ENCODE assay signal across 8 mouse cellular contexts in the genomic region with DNA sequence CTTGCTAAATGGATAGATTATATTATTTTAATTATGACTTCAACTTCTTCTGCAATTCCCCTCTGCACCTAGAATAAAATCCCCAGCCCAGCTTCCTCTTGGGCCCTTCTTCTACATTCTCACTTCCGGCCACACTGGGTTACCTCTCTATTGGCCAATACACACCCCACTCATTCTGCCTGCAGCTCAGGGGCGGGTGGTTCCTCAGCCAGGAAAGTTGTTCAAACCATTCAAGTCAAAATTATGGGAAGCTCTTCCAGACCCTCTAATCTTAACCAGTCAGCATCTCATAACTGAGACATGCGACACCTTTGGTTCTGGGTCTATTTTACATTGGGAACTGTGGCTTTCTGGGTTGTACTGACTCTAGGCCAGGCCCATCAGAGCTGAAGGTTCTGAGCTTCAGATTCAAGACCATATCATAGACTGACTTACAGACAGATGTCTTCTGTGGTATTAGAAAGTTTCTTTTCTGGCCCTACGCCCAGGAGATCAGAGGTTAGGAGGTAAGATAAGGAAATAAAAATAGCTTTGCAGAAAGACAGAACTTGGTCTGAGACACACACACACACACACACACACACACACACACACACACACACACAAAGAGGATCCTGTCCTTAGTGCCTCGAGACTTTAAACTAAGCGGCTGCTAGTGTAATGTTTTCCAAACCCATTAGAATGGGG. TPM values are rescaled to one million over a fixed set of nuclear protein-coding genes. Genes with fewer than 3 reads are reported as not detected.
A peak's percentile ranks its signal among the peaks of the same experiment; 100 is the strongest.
DNase-seq lines count a peak whose midpoint lies in the region; ATAC-seq and TF ChIP-seq lines count a peak whose summit lies in the region.

No protein-coding gene starts in this region.

- TF ChIP-seq CTCF in left cerebral cortex, adult 2 months (IDR thresholded peaks at IDR 0.05) = no peak

- peaks cover 58% of the 10 kb centered on the region for H3K4me1 ChIP-seq in heart, embryonic 12.5 days (replicated peaks)
- H3K4me1 ChIP-seq in lung, embryonic 16.5 days (replicated peaks; ENCODE audit: control insufficient read depth, insufficient read depth, low read length) = peaks cover 33% of the 10 kb centered on the region

- DNase-seq in thymus, postnatal 25 days = peak; percentile 38
- no peak for DNase-seq in thymus, postnatal 10 days (ENCODE audit: low spot score in 2 of 2)
- DNase-seq in testis, postnatal 14 days (ENCODE audit: low spot score) = peak; percentile 74
- no peak for DNase-seq in left cerebral cortex, adult 2 months (ENCODE audit: extremely low spot score in 1 of 2, low spot score in 2 of 2)
- no peak for DNase-seq in ovary, postnatal 36 days (ENCODE audit: low spot score)
- DNase-seq in thymus, adult 18-20 months = no peak

- no peak overlapping the region; the same call in 1 of the 2 replicates for H3K4me2 ChIP-seq in heart, embryonic 12.5 days
- no peak overlapping the region for H3K4me2 ChIP-seq in lung, embryonic 16.5 days (ENCODE audit: low read depth, low read length)

- H3K27me3 ChIP-seq in heart, embryonic 12.5 days (replicated peaks) = no peaks in the 10 kb centered on the region
- no peaks in the 10 kb centered on the region for H3K27me3 ChIP-seq in lung, embryonic 16.5 days (ENCODE audit: control insufficient read depth, insufficient read depth, low read depth, low read length)

- intact Hi-C loops in left cerebral cortex, adult 2 months (cut with DNase I) = no loop called here

- no peaks in the 10 kb centered on the region for H3K9me3 ChIP-seq in heart, embryonic 12.5 days (replicated peaks)
- H3K9me3 ChIP-seq in lung, embryonic 16.5 days (ENCODE audit: control insufficient read depth, low read length) = no peaks in the 10 kb centered on the region

- no peak overlapping the region for H3K4me3 ChIP-seq in heart, embryonic 12.5 days
- no peak overlapping the region for H3K4me3 ChIP-seq in lung, embryonic 16.5 days (ENCODE audit: low read length)
- no peak overlapping the region for H3K4me3 ChIP-seq in left cerebral cortex, adult 2 months

- WGBS in heart, embryonic 12.5 days = 28% methylated on average over 6 of the region's 6 CpGs
- 52% methylated on average over 6 of the region's 6 CpGs for WGBS in lung, embryonic 16.5 days

- peak overlapping the region; percentile 82 for H3K27ac ChIP-seq in heart, embryonic 12.5 days (ENCODE audit: poor library complexity, severe bottlenecking)
- H3K27ac ChIP-seq in lung, embryonic 16.5 days (ENCODE audit: low read length) = peak overlapping the region; percentile 57; the same call in 1 of the 2 replicates
- no peak overlapping the region for H3K27ac ChIP-seq in left cerebral cortex, adult 2 months

- peaks cover 10% of the 10 kb centered on the region for H3K36me3 ChIP-seq in heart, embryonic 12.5 days
- H3K36me3 ChIP-seq in lung, embryonic 16.5 days (ENCODE audit: control insufficient read depth, insufficient read depth, low read length) = peaks cover 6% of the 10 kb centered on the region; the same call in 1 of the 2 replicates

- ATAC-seq in heart, embryonic 12.5 days (ENCODE audit: insufficient number of reproducible peaks, low FRiP score) = no peak
- no peak for ATAC-seq in lung, embryonic 16.5 days (ENCODE audit: low read depth)

- H3K9ac ChIP-seq in heart, embryonic 12.5 days = no peak overlapping the region
- H3K9ac ChIP-seq in lung, embryonic 16.5 days (ENCODE audit: low read length) = no peak overlapping the region

RNA-seq across cellular contexts. Expression of a gene that starts 2.2 kb away (rescaled TPM):
- 38.9 and 45.3 TPM in 2 replicates for polyA plus RNA-seq in heart, embryonic 12.5 days (2016; fragmentation: Nextera tagmentation; extraction: Ambion mirVana)
- 64.8 and 70.9 TPM in 2 replicates for polyA plus RNA-seq in lung, embryonic 16.5 days (2015; fragmentation: Nextera tagmentation; extraction: Ambion mirVana)
- total RNA-seq in left cerebral cortex, adult 2 months (2021) = 10 to 100 TPM; 22.6 to 26.0 TPM

RNA-seq across cellular contexts. Expression of a gene that starts 16.2 kb away (rescaled TPM):
- polyA plus RNA-seq in heart, embryonic 12.5 days (2016; fragmentation: Nextera tagmentation; extraction: Ambion mirVana) = 42.7 and 45.6 TPM in 2 replicates
- 71.2 and 71.4 TPM in 2 replicates for polyA plus RNA-seq in lung, embryonic 16.5 days (2015; fragmentation: Nextera tagmentation; extraction: Ambion mirVana)
- 10 to 100 TPM; 16.8 to 21.3 TPM for total RNA-seq in left cerebral cortex, adult 2 months (2021)

RNA-seq across cellular contexts. Expression of a gene that starts 16.3 kb away (rescaled TPM):
- polyA plus RNA-seq in heart, embryonic 12.5 days (2016; fragmentation: Nextera tagmentation; extraction: Ambion mirVana) = 1.1 TPM in 2 replicates
- polyA plus RNA-seq in lung, embryonic 16.5 days (2015; fragmentation: Nextera tagmentation; extraction: Ambion mirVana) = 4.0 and 6.4 TPM in 2 replicates
- 1 to 10 TPM; 4.6 to 6.6 TPM for total RNA-seq in left cerebral cortex, adult 2 months (2021)

RNA-seq across cellular contexts. Expression of a gene that starts 23.7 kb away (rescaled TPM):
- polyA plus RNA-seq in heart, embryonic 12.5 days (2016; fragmentation: Nextera tagmentation; extraction: Ambion mirVana) = 13.3 and 13.5 TPM in 2 replicates
- polyA plus RNA-seq in lung, embryonic 16.5 days (2015; fragmentation: Nextera tagmentation; extraction: Ambion mirVana) = 18.3 and 18.7 TPM in 2 replicates
- 10 to 100 TPM; 19.6 to 21.2 TPM for total RNA-seq in left cerebral cortex, adult 2 months (2021)

RNA-seq across cellular contexts. Expression of a gene that starts 45.3 kb away (rescaled TPM):
- polyA plus RNA-seq in heart, embryonic 12.5 days (2016; fragmentation: Nextera tagmentation; extraction: Ambion mirVana) = 217 and 224 TPM in 2 replicates
- polyA plus RNA-seq in lung, embryonic 16.5 days (2015; fragmentation: Nextera tagmentation; extraction: Ambion mirVana) = 169 and 185 TPM in 2 replicates
- total RNA-seq in left cerebral cortex, adult 2 months (2021) = 10 to 100 TPM; 66.5 to 67.8 TPM

Comparison
In these comparisons a context has a peak if more than half of its experiments do, and no peak if none do; other contexts are left out.
1. DNase-seq: peak in thymus, postnatal 25 days (single experiment) and testis, postnatal 14 days (single experiment); none in thymus, postnatal 10 days (0 of 2), left cerebral cortex, adult 2 months (0 of 2), ovary, postnatal 36 days (single experiment) and thymus, adult 18-20 months (0 of 2).